Mouse (Mus musculus): ENCODE measurements at regions not wholly inside any gene's neighbourhood (a gene's known extent, or its start where the extent isn't known, plus 50 kb on each side); places are given as distances from the start of the nearest gene placed in this dataset.

DNA sequence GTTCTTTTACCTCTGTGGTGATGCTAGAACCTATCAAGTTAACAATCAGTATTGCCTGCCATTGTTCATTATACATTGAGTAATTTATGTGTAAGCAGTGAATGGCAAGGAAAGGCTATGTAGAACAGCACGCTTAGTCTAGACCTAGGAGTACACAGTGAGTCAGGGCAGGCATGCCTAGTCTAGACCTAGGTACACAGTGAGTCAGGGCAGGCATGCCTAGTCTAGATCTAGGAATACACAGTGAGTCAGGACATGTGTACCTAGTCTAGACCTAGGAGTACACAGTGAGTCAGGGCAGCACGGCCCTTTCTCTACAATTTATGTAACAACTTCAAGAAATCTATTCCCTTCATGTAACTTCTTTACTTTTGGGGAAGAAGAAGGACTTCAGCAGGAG, 347.2 kb downstream of the Tmem232 start:
- in situ Hi-C loops (cut with MboI, MseI): no loop called here

DNA sequence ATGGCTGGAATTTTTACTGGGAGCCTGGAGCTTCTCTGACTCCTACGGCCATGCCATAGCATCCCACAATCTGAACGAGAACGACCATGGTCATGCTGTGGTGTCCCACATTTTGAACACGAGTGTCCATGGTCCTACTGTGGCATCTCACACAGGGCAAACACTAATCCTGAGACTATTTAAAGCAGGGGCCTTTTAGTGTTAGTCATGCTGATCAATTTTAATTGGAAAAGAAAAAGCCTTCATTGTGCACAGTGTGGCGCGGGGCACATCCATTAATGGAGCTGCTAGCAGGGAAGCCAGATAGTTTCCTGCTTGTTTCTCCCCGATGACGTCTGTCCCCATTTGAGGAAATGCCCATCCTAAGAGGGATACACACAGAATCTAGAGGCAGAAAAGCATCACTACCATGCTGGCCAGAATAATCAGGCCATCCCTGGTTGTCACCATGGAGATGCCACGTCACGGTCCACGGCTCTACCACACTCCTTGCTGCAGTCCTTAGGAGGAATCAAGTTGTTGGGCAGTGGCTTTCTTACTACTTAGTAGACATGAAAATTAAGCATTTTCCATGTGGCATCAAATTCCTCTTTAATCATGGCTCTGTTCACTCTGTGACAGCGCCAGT, 348.0 kb downstream of the Tmem232 start:
- in situ Hi-C loops (cut with MboI, MseI): no loop called here

DNA sequence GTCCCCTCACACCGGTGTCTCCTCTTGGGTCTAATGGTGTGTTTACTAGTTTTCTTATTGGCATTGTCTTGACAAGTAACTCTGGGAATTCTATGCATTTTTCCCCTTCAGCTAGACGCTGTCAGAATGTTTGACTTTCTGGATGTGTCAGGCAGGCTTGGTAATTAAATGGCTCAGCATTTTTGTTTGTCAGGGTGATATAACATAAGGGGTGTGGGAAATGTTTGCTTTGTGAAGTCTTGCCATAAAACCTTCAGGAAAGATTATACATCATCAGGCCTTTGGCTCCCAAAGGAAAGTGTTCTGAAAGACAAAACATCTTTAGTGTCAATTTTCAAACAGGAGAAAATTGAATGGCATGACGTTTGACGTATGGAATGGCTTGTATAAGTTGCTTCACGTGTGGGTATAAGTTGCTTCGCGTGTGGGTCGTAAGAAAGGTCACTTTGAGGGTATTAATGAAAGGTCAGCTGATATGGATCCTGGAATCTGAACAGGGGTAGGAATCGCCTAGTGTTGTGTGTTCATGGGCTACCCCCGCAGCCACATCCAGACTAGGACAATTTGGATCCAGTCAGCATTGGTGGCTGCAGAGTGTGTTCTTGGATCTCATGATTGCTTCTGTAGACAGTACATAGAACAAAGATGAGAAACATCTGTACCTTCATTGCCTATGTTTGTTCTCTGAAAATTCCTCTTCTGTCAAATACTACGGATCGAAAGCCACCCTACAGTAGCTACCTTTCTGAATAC, 349.6 kb downstream of the Tmem232 start:
- in situ Hi-C loops (cut with MboI, MseI): no loop called here

DNA sequence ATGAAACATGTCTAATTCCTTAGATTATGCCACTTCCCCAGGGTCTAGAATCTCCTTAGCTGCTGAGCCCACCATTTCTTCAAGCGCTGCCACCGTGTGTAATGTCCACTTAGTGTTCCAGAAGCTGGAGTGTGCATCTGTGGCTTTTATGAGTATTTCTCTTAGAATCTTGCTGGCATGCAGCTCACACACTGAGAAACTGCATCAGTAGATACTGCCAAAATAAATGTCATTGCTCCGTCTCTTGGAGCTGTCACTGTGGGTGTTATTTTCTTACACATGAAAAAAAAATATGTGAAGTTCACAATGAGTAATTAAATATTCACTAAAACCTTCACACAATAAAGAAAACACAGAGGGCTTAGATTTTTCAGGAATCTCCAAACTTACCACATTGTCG, 345.3 kb upstream of the 4930583I09Rik start:
- in situ Hi-C loops (cut with MboI, MseI): no loop called here

DNA sequence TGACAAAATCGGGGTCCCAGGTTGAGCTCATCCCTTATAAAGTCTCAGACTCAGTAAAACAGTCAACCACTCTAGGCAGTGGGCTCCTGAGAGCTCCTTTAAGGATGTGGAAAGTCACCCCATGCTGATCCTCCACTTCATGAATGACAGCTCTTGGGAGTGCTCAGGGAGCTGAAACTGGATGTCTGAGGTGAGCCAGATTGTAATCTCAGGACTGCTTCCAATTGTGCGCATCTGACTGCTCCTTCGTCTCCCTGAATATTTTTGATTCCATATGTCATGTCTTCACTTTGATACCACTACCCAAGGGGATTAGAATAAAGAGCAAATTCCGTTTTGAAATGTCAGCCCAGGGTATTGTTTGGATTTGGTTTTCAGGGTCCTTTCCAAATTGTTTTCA, 339.9 kb upstream of the 4930583I09Rik start:
- in situ Hi-C loops (cut with MboI, MseI): no loop called here

DNA sequence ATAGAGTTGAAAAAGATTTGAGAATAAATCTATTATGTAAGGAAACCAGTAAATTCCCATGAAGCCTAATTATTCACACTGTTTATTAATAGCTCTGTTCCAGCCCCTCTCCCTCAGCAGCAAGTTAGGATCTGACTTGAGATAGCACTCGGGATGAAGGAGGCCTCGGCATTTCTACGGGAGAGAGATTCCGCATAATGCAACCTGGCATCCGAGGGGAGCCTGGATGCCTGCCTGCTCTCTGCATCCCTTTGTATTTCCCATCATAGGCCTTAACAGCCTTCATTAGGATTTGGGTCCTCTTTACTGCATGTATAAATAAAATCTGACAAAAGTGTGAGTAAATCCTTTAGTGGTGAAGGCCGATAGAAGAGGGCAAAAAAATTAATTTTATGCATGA, 338.2 kb upstream of the 4930583I09Rik start:
- in situ Hi-C loops (cut with MboI, MseI): no loop called here

GRCm38 (mm10) chr17:65173236-65173635, 337.4 kb upstream of the 4930583I09Rik start:
- in situ Hi-C loops (cut with MboI, MseI): no loop called here

- in situ Hi-C loops (cut with MboI, MseI): no loop called here
Measured at GRCm38 (mm10) chr17:65170691-65171090, 334.8 kb upstream of the 4930583I09Rik start.

DNA sequence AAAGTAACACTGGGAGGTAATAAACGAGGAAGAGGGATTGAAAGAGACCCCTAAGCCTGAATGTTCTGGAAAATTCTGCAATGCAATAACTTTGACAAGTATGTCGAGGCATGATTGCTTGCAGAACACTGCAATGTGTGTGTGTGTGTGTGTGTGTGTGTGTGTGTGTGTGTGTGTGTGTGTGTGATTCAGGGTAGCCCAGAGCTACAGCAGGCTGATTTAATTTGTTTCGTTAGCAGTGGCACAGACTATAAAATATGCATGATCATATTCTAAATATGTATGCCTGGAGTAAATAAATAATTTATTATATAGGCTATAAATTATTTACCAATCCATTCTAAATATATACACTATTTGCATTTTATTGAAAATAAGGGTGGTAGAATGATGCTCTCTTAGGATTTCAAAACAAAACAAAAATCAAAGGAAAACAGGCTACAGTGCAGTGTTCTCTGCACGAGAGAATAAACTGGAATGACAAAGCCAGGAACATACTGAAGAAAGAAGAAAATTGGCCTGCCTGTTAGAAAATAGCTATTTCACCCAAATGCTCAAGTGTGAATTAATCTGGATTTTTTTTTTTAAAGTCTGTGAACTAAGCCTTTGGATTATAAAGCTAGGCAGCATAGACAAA, 334.2 kb upstream of the 4930583I09Rik start:
- in situ Hi-C loops (cut with MboI, MseI): no loop called here

- in situ Hi-C loops (cut with MboI, MseI): no loop called here
Measured at GRCm38 (mm10) chr17:65146376-65146775, 310.5 kb upstream of the 4930583I09Rik start.

GRCm38 (mm10) chr17:65114651-65115050, 278.8 kb upstream of the 4930583I09Rik start:
- in situ Hi-C loops (cut with MboI, MseI): no loop called here

- in situ Hi-C loops (cut with MboI, MseI): no loop called here
Measured at GRCm38 (mm10) chr17:65113121-65113520, 277.2 kb upstream of the 4930583I09Rik start.

GRCm38 (mm10) chr17:65105622-65106021, 269.8 kb upstream of the 4930583I09Rik start:
- in situ Hi-C loops (cut with MboI, MseI): no loop called here

DNA sequence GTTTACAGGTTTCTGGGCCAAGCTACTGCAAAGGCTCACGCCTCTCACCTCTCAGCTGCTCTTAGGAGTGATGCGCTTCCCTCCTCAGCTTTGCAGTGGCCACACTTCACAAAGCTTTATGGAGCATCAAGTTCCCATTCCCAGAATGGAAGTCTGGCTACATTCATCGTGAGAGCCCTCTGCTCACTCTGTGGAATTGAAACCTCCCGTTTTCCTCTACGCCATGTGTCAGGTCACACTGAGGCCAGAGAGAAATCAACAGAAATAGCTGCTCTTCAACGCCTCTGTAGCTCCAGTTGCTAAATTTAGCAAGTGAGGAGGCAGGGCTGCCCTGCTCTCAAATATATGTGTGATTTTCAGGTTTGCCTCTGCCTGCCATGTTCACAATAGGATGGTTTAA, 265.3 kb upstream of the 4930583I09Rik start:
- in situ Hi-C loops (cut with MboI, MseI): no loop called here

- in situ Hi-C loops (cut with MboI, MseI): no loop called here
Measured at GRCm38 (mm10) chr17:65082249-65082648, 246.4 kb upstream of the 4930583I09Rik start.

DNA sequence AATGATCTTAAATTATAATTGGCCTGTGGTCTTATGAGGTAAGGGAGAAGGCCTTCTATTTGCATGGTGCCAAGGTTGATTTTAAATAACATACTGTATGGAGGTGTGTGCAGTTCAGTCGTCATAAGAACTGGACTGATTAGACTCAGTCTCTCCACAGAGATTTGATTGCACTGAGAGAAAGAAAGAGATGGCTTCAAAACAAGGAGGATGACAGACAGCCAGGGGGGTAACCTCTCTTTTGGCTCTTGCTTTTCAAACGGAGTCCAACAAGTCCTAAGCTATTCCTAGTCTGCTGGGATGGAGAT, 245.9 kb upstream of the 4930583I09Rik start:
- in situ Hi-C loops (cut with MboI, MseI): no loop called here

GRCm38 (mm10) chr17:65081072-65081778, 245.4 kb upstream of the 4930583I09Rik start:
- in situ Hi-C loops (cut with MboI, MseI): no loop called here

DNA sequence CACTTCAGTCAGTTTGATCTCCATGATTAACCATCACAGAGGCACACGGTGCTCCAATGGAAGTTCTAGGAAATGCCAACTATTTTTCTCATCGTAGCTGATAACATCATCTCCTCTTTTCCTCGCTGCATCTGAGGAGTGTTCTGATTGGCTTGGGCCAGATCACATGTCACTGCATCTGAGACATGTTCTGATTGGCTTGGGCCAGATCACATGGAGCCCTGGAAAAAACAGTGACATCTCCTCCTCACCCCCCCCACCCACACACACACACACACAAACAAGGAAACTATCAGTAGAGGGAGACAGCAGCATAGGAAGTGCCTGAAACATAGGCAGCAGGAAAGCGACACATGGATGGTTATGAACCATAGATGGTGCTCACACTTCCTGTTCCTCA, 239.0 kb upstream of the 4930583I09Rik start:
- in situ Hi-C loops (cut with MboI, MseI): no loop called here

- in situ Hi-C loops (cut with MboI, MseI): no loop called here
Measured at GRCm38 (mm10) chr17:65071114-65071513, 235.2 kb upstream of the 4930583I09Rik start.

GRCm38 (mm10) chr17:65066135-65066534, 230.3 kb upstream of the 4930583I09Rik start:
- in situ Hi-C loops (cut with MboI, MseI): no loop called here

GRCm38 (mm10) chr17:65056059-65056458, 220.2 kb upstream of the 4930583I09Rik start:
- in situ Hi-C loops (cut with MboI, MseI): loop anchor here in 1 of 2 experiments (5.0 kb wide), 1 partner anchor 804 kb away; no protein-coding TSS in a partner anchor

DNA sequence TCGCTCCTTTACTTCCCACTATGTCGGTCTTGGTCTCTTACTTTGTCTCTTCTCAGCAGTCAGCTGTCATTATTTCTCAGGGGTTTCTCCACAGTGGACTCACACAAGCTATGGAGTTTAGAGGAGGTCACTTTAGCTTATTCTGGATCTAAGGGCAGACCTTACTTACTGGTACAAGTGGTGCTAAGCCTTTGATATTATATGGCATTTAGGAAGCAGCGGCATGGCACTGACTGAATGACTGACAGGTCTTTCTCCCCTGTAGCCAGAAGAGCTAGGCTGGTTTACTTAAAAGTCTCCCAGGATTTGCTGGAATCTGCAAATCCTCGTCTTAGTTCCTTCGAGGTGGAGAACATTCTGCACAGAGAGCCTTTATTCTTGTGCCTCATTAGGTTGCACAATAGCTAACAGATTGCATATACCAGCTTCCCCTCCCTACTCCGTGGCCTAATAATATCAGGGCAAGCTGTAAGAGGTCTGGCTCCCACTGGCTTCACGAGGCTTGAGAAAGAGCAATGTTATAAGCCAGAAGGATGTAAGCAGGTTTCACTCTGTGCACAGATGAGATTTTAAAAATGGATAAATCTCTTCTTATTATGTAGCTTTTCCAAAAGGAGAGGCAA, 214.1 kb upstream of the 4930583I09Rik start:
- in situ Hi-C loops (cut with MboI, MseI): no loop called here

All from T-helper 17 cell (primary cell).